Mouse (Mus musculus) inflammation-experienced regulatory T-cells, adult 16 weeks (primary cell): ENCODE measurements around the gene Cilp2. TPM values are rescaled to one million over a fixed set of nuclear protein-coding genes. Genes with fewer than 3 reads are reported as not detected.

Experiments used
- polyA plus RNA-seq: library from polyadenylated mRNA; unstranded; fragments of 100-300 nt; shearing (Covaris generic); gene quantifications from one replicate; pipeline ENCODE4 v1.2.1, GENCODE M21; 2017

Gene Cilp2
- not detected for polyA plus RNA-seq

GRCm38 (mm10) chr8:69887289-69888243 lies at the start of gene Cilp2:
Gene Cilp2, minus strand, starts transcription at chr8:69887687.

GRCm38 (mm10) chr8:69902163-69903062 lies 14.9 kb upstream of the Cilp2 start, which contains the start of the genes Tssk6, Ndufa13 and Yjefn3:
Gene Tssk6, plus strand, starts transcription at chr8:69902184.
Gene Ndufa13, minus strand, starts transcription at chr8:69902558.
Gene Yjefn3, minus strand, starts transcription at chr8:69902712.

GRCm38 (mm10) chr8:69832298-69832853 lies 55.1 kb downstream of the Cilp2 start, which contains the start of gene Pbx4:
Gene Pbx4, plus strand, starts transcription at chr8:69832491.

Other genes starting within 250 kb of the Cilp2 start
- gene Zfp964, start 233.2 kb downstream of the Cilp2 start, polyA plus RNA-seq, result 0.56 TPM
- gene Zfp869, start 177.0 kb downstream of the Cilp2 start, polyA plus RNA-seq, result 82.2 TPM
- gene Zfp963, start 137.7 kb downstream of the Cilp2 start, polyA plus RNA-seq, result 11.2 TPM
- gene Gm20422, start 112.8 kb downstream of the Cilp2 start, polyA plus RNA-seq, result not detected
- gene Atp13a1, start 96.5 kb downstream of the Cilp2 start, polyA plus RNA-seq, result 26.2 TPM
- 36.6 TPM for gene Zfp866, start 96.5 kb downstream of the Cilp2 start, polyA plus RNA-seq
- 178 TPM for gene Gmip, start 79.0 kb downstream of the Cilp2 start, polyA plus RNA-seq
- 0.61 TPM for gene Lpar2, start 65.3 kb downstream of the Cilp2 start, polyA plus RNA-seq
- gene Pbx4, start 55.2 kb downstream of the Cilp2 start, polyA plus RNA-seq, result 24.6 TPM
- gene Tssk6, start 14.5 kb upstream of the Cilp2 start, polyA plus RNA-seq, result 3.4 TPM
- gene Ndufa13, start 14.9 kb upstream of the Cilp2 start, polyA plus RNA-seq, result 190 TPM
- not detected for gene Yjefn3, start 15.0 kb upstream of the Cilp2 start, polyA plus RNA-seq
- gene Gatad2a, start 108.7 kb upstream of the Cilp2 start, polyA plus RNA-seq, result 29.4 TPM
- 50.6 TPM for gene Mau2, start 155.0 kb upstream of the Cilp2 start, polyA plus RNA-seq
- gene Sugp1, start 155.1 kb upstream of the Cilp2 start, polyA plus RNA-seq, result 78.6 TPM
- 0.37 TPM for gene Tm6sf2, start 185.2 kb upstream of the Cilp2 start, polyA plus RNA-seq
- gene Hapln4, start 195.8 kb upstream of the Cilp2 start, polyA plus RNA-seq, result not detected
- not detected for gene Ncan, start 233.2 kb upstream of the Cilp2 start, polyA plus RNA-seq
- gene Nr2c2ap, start 243.6 kb upstream of the Cilp2 start, polyA plus RNA-seq, result 59.8 TPM